Mouse (Mus musculus) G1E (cell line): Measurements from ENCODE around the gene Tubb3.

Experiments used
- CTCF ChIP-seq: IDR thresholded peaks from 2 replicates; pipeline ENCODE4 v1.5.1; 2012; ENCODE audit warnings: low read depth, low read length, inconsistent platforms, mixed read lengths
- GATA1 ChIP-seq: IDR thresholded peaks from 2 replicates; pipeline ENCODE4 v1.6.1; 2012; ENCODE audit warnings: borderline replicate concordance, low read length, inconsistent platforms, mixed read lengths

- TF ChIP-seq CTCF (no peak), GATA1 (no peak)
These were observed 32.3 kb downstream of the Tubb3 start for GRCm38 (mm10) chr8:123443576-123443921.
